ENCODE assay signal across 25 mouse cellular contexts in genomic region chr11:48216762-48217161, GRCm38 (mm10).
DNase-seq lines count a peak whose midpoint lies in the region; ATAC-seq and TF ChIP-seq lines count a peak whose summit lies in the region.
"Had no signal": no experiment of that assay in that cellular context is flagged by ENCODE, and none has a peak within 500 bp of the region (broad histone marks: within the 10 kb centered on the region; RNA-seq: fewer than 3 reads in every experiment).

No protein-coding gene starts in this region.

- no peak overlapping the region for H3K4me3 ChIP-seq in embryonic facial prominence, embryonic 14.5 days (ENCODE audit: low read depth, low read length)
- no peak overlapping the region for H3K4me3 ChIP-seq in embryonic facial prominence, embryonic 10.5 days
- H3K4me3 ChIP-seq in kidney, embryonic 14.5 days (ENCODE audit: low read length): no peak overlapping the region
- no peak overlapping the region for H3K4me3 ChIP-seq in kidney, postnatal 0 days (replicated peaks; ENCODE audit: low read depth, low read length)
- H3K4me3 ChIP-seq in limb, embryonic 14.5 days (replicated peaks; ENCODE audit: low read length): no peak overlapping the region
- H3K4me3 ChIP-seq: embryonic facial prominence, embryonic 13.5 days; forebrain, embryonic 13.5 days; forebrain, embryonic 15.5 days had no signal

- no peak overlapping the region for H3K4me2 ChIP-seq in embryonic facial prominence, embryonic 14.5 days (ENCODE audit: low read depth, low read length)
- no peak overlapping the region for H3K4me2 ChIP-seq in kidney, embryonic 14.5 days (replicated peaks; ENCODE audit: low read depth, low read length)
- no peak overlapping the region for H3K4me2 ChIP-seq in kidney, postnatal 0 days (ENCODE audit: low read length)
- H3K4me2 ChIP-seq in limb, embryonic 14.5 days (replicated peaks; ENCODE audit: low read depth, low read length, severe bottlenecking): no peak overlapping the region
- H3K4me2 ChIP-seq: embryonic facial prominence, embryonic 13.5 days; forebrain, embryonic 13.5 days; forebrain, embryonic 15.5 days had no signal

- no peaks in the 10 kb centered on the region for H3K4me1 ChIP-seq in embryonic facial prominence, embryonic 14.5 days (ENCODE audit: control insufficient read depth, insufficient read depth, low read length)
- no peaks in the 10 kb centered on the region for H3K4me1 ChIP-seq in embryonic facial prominence, embryonic 10.5 days
- H3K4me1 ChIP-seq in kidney, embryonic 14.5 days (ENCODE audit: control insufficient read depth, insufficient read depth, low read length): no peaks in the 10 kb centered on the region
- H3K4me1 ChIP-seq in kidney, postnatal 0 days (replicated peaks; ENCODE audit: insufficient read depth, low read length): no peaks in the 10 kb centered on the region
- H3K4me1 ChIP-seq in limb, embryonic 14.5 days (ENCODE audit: control insufficient read depth, insufficient read depth, low read length): peaks cover 4% of the 10 kb centered on the region
- H3K4me1 ChIP-seq: embryonic facial prominence, embryonic 13.5 days; forebrain, embryonic 13.5 days; forebrain, embryonic 15.5 days had no signal

- H3K9ac ChIP-seq in embryonic facial prominence, embryonic 14.5 days (ENCODE audit: low read depth, low read length): no peak overlapping the region
- no peak overlapping the region for H3K9ac ChIP-seq in kidney, embryonic 14.5 days (ENCODE audit: low read depth, low read length)
- H3K9ac ChIP-seq in kidney, postnatal 0 days (ENCODE audit: low read depth, low read length): no peak overlapping the region
- H3K9ac ChIP-seq in limb, embryonic 14.5 days (ENCODE audit: low read depth, low read length, severe bottlenecking): no peak overlapping the region
- H3K9ac ChIP-seq: embryonic facial prominence, embryonic 13.5 days; forebrain, embryonic 13.5 days; forebrain, embryonic 15.5 days had no signal

- ATAC-seq in embryonic facial prominence, embryonic 14.5 days (ENCODE audit: low read depth): peak; percentile 78; the same call in 1 of the 2 replicates
- ATAC-seq in kidney, embryonic 14.5 days (ENCODE audit: low FRiP score, low TSS enrichment): 0 out of 2 replicates have a peak, but pooled peaks have one; percentile 39
- ATAC-seq in kidney, postnatal 0 days (replicated peaks; ENCODE audit: low FRiP score, low read depth): no peak
- peak; percentile 81 for ATAC-seq in limb, embryonic 14.5 days (ENCODE audit: low FRiP score, low read depth)
- ATAC-seq: activated CD4-positive, CD25-positive, alpha-beta regulatory T cell, adult 4 months; CD4-positive, CD25-positive, alpha-beta regulatory T cell, adult 4 months; forebrain, embryonic 13.5 days; forebrain, embryonic 15.5 days; Patski had no signal

- no peaks in the 10 kb centered on the region for H3K9me3 ChIP-seq in embryonic facial prominence, embryonic 14.5 days (ENCODE audit: control insufficient read depth, low read length)
- H3K9me3 ChIP-seq in embryonic facial prominence, embryonic 10.5 days: no peaks in the 10 kb centered on the region
- no peaks in the 10 kb centered on the region for H3K9me3 ChIP-seq in kidney, embryonic 14.5 days (ENCODE audit: control insufficient read depth, low read length)
- no peaks in the 10 kb centered on the region for H3K9me3 ChIP-seq in kidney, postnatal 0 days (replicated peaks; ENCODE audit: low read length)
- H3K9me3 ChIP-seq in limb, embryonic 14.5 days (ENCODE audit: control insufficient read depth, low read length): no peaks in the 10 kb centered on the region
- H3K9me3 ChIP-seq: embryonic facial prominence, embryonic 13.5 days; forebrain, embryonic 13.5 days; forebrain, embryonic 15.5 days; G1E had no signal

- H3K27me3 ChIP-seq in embryonic facial prominence, embryonic 14.5 days (replicated peaks; ENCODE audit: control insufficient read depth, insufficient read depth, low read length): no peaks in the 10 kb centered on the region
- H3K27me3 ChIP-seq in embryonic facial prominence, embryonic 10.5 days (replicated peaks; ENCODE audit: low read depth, poor library complexity, severe bottlenecking): no peaks in the 10 kb centered on the region
- no peaks in the 10 kb centered on the region for H3K27me3 ChIP-seq in kidney, embryonic 14.5 days (ENCODE audit: control insufficient read depth, insufficient read depth, low read length)
- no peaks in the 10 kb centered on the region for H3K27me3 ChIP-seq in kidney, postnatal 0 days (ENCODE audit: insufficient read depth, low read length)
- H3K27me3 ChIP-seq in limb, embryonic 14.5 days (ENCODE audit: control insufficient read depth, insufficient read depth, low read length): no peaks in the 10 kb centered on the region
- H3K27me3 ChIP-seq: CH12.LX; embryonic facial prominence, embryonic 13.5 days; forebrain, embryonic 13.5 days; forebrain, embryonic 15.5 days; Patski had no signal

- TF ChIP-seq POLR2A in limb, embryonic 14.5 days (IDR thresholded peaks at IDR 0.05; ENCODE audit: borderline replicate concordance, extremely low read depth, insufficient read depth, insufficient read length): no peak

- peak; percentile 59 for DNase-seq in embryonic facial prominence, embryonic 14.5 days (ENCODE audit: low spot score)
- no peak for DNase-seq in embryonic facial prominence, embryonic 10.5 days (ENCODE audit: low spot score)
- DNase-seq in kidney, adult 11 months: no peak
- DNase-seq in kidney, postnatal 0 days (ENCODE audit: low spot score): peak; percentile 34
- no peak for DNase-seq in kidney, adult 8-10 months
- DNase-seq in limb, embryonic 14.5 days (ENCODE audit: low spot score): peak; percentile 64
- DNase-seq in lung, postnatal 14 days: no peak
- DNase-seq: adrenal gland, adult 8-10 months; adrenal gland, postnatal 14 days; adrenal gland, postnatal 36 days; B cell, adult 2 months; cerebellum, adult 11-12 months; cerebellum, adult 2 months; cerebellum, adult 9-10 months; cerebellum, postnatal 10 days; cerebellum, postnatal 25 days had no signal

- no peak for TF ChIP-seq CTCF in kidney, postnatal 0 days (IDR thresholded peaks at IDR 0.05; ENCODE audit: low read depth)

- 47% methylated on average over 2 of the region's 2 CpGs for WGBS in embryonic facial prominence, embryonic 14.5 days
- 71% methylated on average over 2 of the region's 2 CpGs for WGBS in embryonic facial prominence, embryonic 10.5 days
- 45% methylated on average over 2 of the region's 2 CpGs for WGBS in kidney, embryonic 14.5 days
- 16% methylated on average over 2 of the region's 2 CpGs for WGBS in kidney, postnatal 0 days
- WGBS in limb, embryonic 14.5 days: 40% methylated on average over 2 of the region's 2 CpGs

- H3K27ac ChIP-seq in embryonic facial prominence, embryonic 14.5 days (replicated peaks; ENCODE audit: low read depth, low read length): no peak overlapping the region
- H3K27ac ChIP-seq in embryonic facial prominence, embryonic 10.5 days (replicated peaks): no peak overlapping the region
- H3K27ac ChIP-seq in kidney, embryonic 14.5 days (ENCODE audit: low read depth, low read length): no peak overlapping the region
- H3K27ac ChIP-seq in kidney, postnatal 0 days: no peak overlapping the region
- no peak overlapping the region for H3K27ac ChIP-seq in limb, embryonic 14.5 days (replicated peaks; ENCODE audit: low read depth, low read length)
- H3K27ac ChIP-seq: embryonic facial prominence, embryonic 13.5 days; forebrain, embryonic 13.5 days; forebrain, embryonic 15.5 days had no signal

- H3K36me3 ChIP-seq in embryonic facial prominence, embryonic 14.5 days (ENCODE audit: control insufficient read depth, insufficient read depth, low read length): no peaks in the 10 kb centered on the region
- no peaks in the 10 kb centered on the region for H3K36me3 ChIP-seq in embryonic facial prominence, embryonic 10.5 days (replicated peaks)
- H3K36me3 ChIP-seq in kidney, embryonic 14.5 days (ENCODE audit: control insufficient read depth, insufficient read depth, low read length): no peaks in the 10 kb centered on the region
- no peaks in the 10 kb centered on the region for H3K36me3 ChIP-seq in kidney, postnatal 0 days (ENCODE audit: insufficient read depth, low read length)
- no peaks in the 10 kb centered on the region for H3K36me3 ChIP-seq in limb, embryonic 14.5 days (ENCODE audit: control insufficient read depth, insufficient read depth, low read length)
- H3K36me3 ChIP-seq: embryonic facial prominence, embryonic 13.5 days; forebrain, embryonic 15.5 days; G1E had no signal

Comparison
In these comparisons a context has a peak if more than half of its experiments do, and no peak if none do; other contexts are left out.
1. DNase-seq: peak in embryonic facial prominence, embryonic 14.5 days (single experiment), kidney, postnatal 0 days (single experiment) and limb, embryonic 14.5 days (single experiment); none in embryonic facial prominence, embryonic 10.5 days (single experiment), kidney, adult 11 months (single experiment), kidney, adult 8-10 months (0 of 2) and lung, postnatal 14 days (single experiment).